Mouse (Mus musculus) Patski (cell line): ENCODE data around the gene Efna2. TPM values are rescaled to one million over a fixed set of nuclear protein-coding genes. Genes with fewer than 3 reads are reported as not detected.

Source experiments
- ATAC-seq: fragments of 100-300 bp; one replicate; pipeline ENCODE4 v1.8.0; 2021
- CTCF ChIA-PET: fragments of 350-600 bp; sonication (Branson Sonifier 250); formaldehyde crosslinking; loops from one replicate; lab custom pipeline; 2022; ENCODE audit warnings: inconsistent platforms; lab: Charles Lee
- POLR2A ChIA-PET: fragments of 350-600 bp; sonication (Branson Sonifier 250); formaldehyde crosslinking; loops from one replicate; lab custom pipeline; 2022; ENCODE audit warnings: antibody characterized with exemption, inconsistent platforms; lab: Charles Lee
- DNase-seq: peaks from one replicate; pipeline ENCODE4 v3.0.0-alpha.2; 2011; ENCODE audit warnings: low read depth, low spot score
- H3K27me3 ChIP-seq: fragments of 371-371 bp; one replicate; pipeline ENCODE4 v1.5.1; 2021
- CTCF ChIP-seq: fragments of 100-300 bp; IDR thresholded peaks from one replicate; pipeline ENCODE4 v1.5.1; 2021
- in situ Hi-C: fragments of 300-500 bp; cut with MboI; formaldehyde crosslinking; loops from 3 replicates; pipeline ENCODE4 v1.11.1; 2018; ENCODE audit warnings: low pct_unique_long_range_greater_than_20kb, mixed read lengths
- polyA plus RNA-seq: library from polyadenylated mRNA; unstranded; gene quantifications from one replicate; pipeline ENCODE4 v1.2.3, GENCODE M21; 2021

Efna2 gene
- polyA plus RNA-seq, 1 experiment from 2014 or later: 1.1 TPM

- DNase-seq (no peak), ATAC-seq (peak; percentile 16)
- H3K27me3 ChIP-seq: no peaks in the 10 kb centered on the region
- POLR2A ChIA-PET: interaction anchor here (1.0 to 15.5 kb wide), 2 partner anchors 9 to 15 kb away, joined by 4 to 191 read pairs; partner anchors contain the start of gene Cirbp
- in situ Hi-C loops: no loop called here
- no peak for TF ChIP-seq CTCF
- CTCF ChIA-PET: interaction anchor here (1.2 to 5.6 kb wide), 3 partner anchors 18 to 161 kb away, joined by 3 to 58 read pairs (median 9); partner anchors contain the start of gene Cirbp
Observed at GRCm38 (mm10) chr10:80147719-80148601, 31.3 kb upstream of the Efna2 start, which contains the start of gene Midn. Gene Midn, plus strand, starts transcription at chr10:80148272.

GRCm38 (mm10) chr10:80148610-80149290 is 30.5 kb upstream of the Efna2 start:
- TF ChIP-seq CTCF: no peak
- no peaks in the 10 kb centered on the region for H3K27me3 ChIP-seq
- DNase-seq (no peak), ATAC-seq (peak; percentile 4)
- ChIA-PET POLR2A (interaction anchor here (1.0 to 15.5 kb wide), 2 partner anchors 8 to 14 kb away, joined by 4 to 191 read pairs; partner anchors contain the start of gene Cirbp), CTCF (interaction anchor here (1.6 kb wide), 1 partner anchor 17 kb away, joined by 9 read pairs; the partner anchor contains the start of gene Cirbp)
- in situ Hi-C loops: no loop called here

- ChIA-PET CTCF (interaction anchor here (1.6 kb wide), 1 partner anchor 16 kb away, joined by 9 read pairs; the partner anchor contains the start of gene Cirbp), POLR2A (interaction anchor here (15.5 kb wide), 1 partner anchor 13 kb away, joined by 191 read pairs; the partner anchor contains the start of gene Cirbp)
- in situ Hi-C loops: no loop called here
- no peaks in the 10 kb centered on the region for H3K27me3 ChIP-seq
- ATAC-seq (peak; percentile 22), DNase-seq (no peak)
- TF ChIP-seq CTCF: no peak
Observed at GRCm38 (mm10) chr10:80149291-80150225, 29.7 kb upstream of the Efna2 start.

GRCm38 (mm10) chr10:80150226-80151210 is 28.8 kb upstream of the Efna2 start:
- H3K27me3 ChIP-seq: no peaks in the 10 kb centered on the region
- no peak for ATAC-seq
- no peak for DNase-seq
- ChIA-PET CTCF (interaction anchor here (0.9 to 7.0 kb wide), 2 partner anchors 10 to 15 kb away, joined by 3 to 69 read pairs; partner anchors contain the start of gene Cirbp), POLR2A (interaction anchor here (1.4 to 15.5 kb wide), 3 partner anchors 12 to 97 kb away, joined by 3 to 191 read pairs (median 3); partner anchors contain the start of gene Cirbp)
- in situ Hi-C loops: no loop called here
- no peak for TF ChIP-seq CTCF

- no peaks in the 10 kb centered on the region for H3K27me3 ChIP-seq
- POLR2A ChIA-PET: interaction anchor here (0.7 to 15.5 kb wide), 4 partner anchors 11 to 108 kb away, joined by 3 to 191 read pairs (median 4); partner anchors contain the start of gene Cirbp
- no peak for TF ChIP-seq CTCF
- CTCF ChIA-PET: interaction anchor here (0.9 to 7.0 kb wide), 2 partner anchors 9 to 14 kb away, joined by 3 to 69 read pairs; partner anchors contain the start of gene Cirbp
- ATAC-seq (no peak), DNase-seq (no peak)
- in situ Hi-C loops: no loop called here
Observed at GRCm38 (mm10) chr10:80151211-80152034, 27.9 kb upstream of the Efna2 start.

GRCm38 (mm10) chr10:80152071-80152872 is 27.0 kb upstream of the Efna2 start:
- TF ChIP-seq CTCF: no peak
- ATAC-seq: peak; percentile 0
- DNase-seq: peak; percentile 77
- in situ Hi-C loops: no loop called here
- H3K27me3 ChIP-seq: no peaks in the 10 kb centered on the region
- ChIA-PET POLR2A (interaction anchor here (0.8 to 15.5 kb wide), 5 partner anchors 11 to 224 kb away, joined by 3 to 191 read pairs (median 3); partner anchors contain the start of genes Cirbp and Cnn2), CTCF (interaction anchor here (7.0 kb wide), 1 partner anchor 13 kb away, joined by 69 read pairs; the partner anchor contains the start of gene Cirbp)

- no peak for TF ChIP-seq CTCF
- POLR2A ChIA-PET: interaction anchor here (0.8 to 15.5 kb wide), 3 partner anchors 10 to 225 kb away, joined by 3 to 191 read pairs (median 3); partner anchors contain the start of genes Cirbp and Cnn2
- DNase-seq (peak; percentile 90), ATAC-seq (peak; percentile 14)
- H3K27me3 ChIP-seq: no peaks in the 10 kb centered on the region
- in situ Hi-C loops: no loop called here
- CTCF ChIA-PET: interaction anchor here (0.9 to 7.0 kb wide), 2 partner anchors 9 to 12 kb away, joined by 3 to 69 read pairs; partner anchors contain the start of gene Cirbp
Observed at GRCm38 (mm10) chr10:80152873-80153260, 26.4 kb upstream of the Efna2 start.
